Mouse (Mus musculus) cerebellum, postnatal 4 days (tissue): ENCODE data around the gene Tfr2.
A peak's percentile ranks its signal among the peaks of the same experiment; 100 is the strongest.

ENCODE experiments used
- DNase-seq, 2 experiments: peaks; one replicate each; pipeline ENCODE4 v3.0.0; 2022; ENCODE audit warnings: low spot score in 2 of 2, mixed read lengths in 1 of 2

The Tfr2 gene

DNA sequence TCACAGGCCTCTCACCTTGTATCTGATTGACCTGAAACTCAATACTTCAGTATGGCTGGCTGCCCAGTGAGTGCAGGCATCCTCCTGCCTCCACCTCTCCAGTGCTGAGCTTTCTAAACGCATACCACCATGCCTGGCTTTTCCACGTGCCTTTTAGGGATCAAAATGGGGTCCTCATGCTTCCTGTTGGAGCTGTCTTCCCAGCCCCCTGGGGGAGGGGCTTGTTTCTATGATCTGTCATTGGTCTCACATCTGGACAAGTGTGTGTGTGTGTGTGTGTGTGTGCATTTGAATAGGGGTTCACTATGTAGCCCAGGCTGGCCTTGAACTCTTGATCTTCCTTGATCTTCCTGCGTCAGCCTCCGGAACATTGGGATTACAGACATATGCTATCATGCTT is 32.2 kb upstream of the Tfr2 start:
- DNase-seq: no peak

GRCm38 (mm10) chr5:137539291-137539801 is 30.3 kb upstream of the Tfr2 start:
- peak in 1 of 2 experiments; percentile 54 for DNase-seq

GRCm38 (mm10) chr5:137540991-137541390 is 28.6 kb upstream of the Tfr2 start:
- no peak for DNase-seq

DNA sequence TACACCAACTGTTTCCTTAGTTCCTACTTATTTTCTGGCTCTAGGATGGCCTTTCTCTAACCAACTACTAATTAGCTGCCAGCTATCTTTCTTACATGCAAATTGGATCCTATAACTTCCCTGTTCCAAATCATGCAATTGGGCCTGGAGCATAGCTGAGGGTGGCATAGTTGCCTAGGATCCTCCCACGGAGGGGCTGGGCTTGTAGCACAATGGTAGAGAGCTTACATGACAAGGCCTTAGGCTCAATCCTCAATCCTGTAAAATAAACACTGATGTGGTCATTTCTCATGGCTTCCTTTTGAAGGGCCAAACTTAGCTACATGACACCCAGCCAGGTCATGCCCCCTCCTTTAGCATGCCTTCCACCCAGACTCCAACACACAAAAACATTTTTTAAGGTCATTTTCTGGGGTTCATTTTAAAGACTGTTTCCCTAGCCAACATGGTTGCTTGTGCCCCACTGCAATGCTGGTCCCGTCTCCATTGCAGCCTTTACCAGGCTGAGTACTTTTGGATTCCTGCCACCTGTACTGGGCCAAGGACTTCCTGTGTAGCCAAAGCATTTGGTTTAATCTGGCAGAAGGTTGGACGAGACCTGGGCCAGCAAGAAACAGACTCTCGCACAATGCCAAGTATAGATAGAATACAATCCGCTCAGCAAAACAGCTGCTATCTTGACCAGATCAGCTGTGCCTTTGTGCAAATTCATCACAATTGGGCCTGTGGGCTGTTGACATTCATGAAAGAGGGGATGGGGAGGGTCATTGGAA is 27.7 kb upstream of the Tfr2 start:
- peak in 1 of 2 experiments; percentile 56 for DNase-seq

DNA sequence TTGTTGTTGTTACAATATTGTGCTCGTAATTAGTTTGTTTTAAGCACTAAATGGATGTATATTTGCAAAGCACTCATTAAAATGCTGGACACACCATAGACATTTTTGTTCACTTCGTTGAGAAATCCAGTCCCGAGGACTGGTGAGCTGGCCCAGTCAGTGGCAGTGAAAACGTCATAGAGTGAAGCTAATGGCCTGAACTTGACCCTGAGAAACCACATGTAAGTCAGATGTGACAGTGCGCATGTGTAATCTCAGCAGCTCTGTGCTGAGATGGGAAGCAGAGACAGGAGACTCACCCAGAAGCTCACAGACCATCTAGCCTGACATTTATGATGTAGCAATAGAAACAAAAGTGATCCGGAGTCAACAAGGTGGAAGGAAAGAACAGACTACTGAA is 24.7 kb upstream of the Tfr2 start:
- DNase-seq: no peak

GRCm38 (mm10) chr5:137545596-137545995 is 24.0 kb upstream of the Tfr2 start:
- DNase-seq: no peak

DNA sequence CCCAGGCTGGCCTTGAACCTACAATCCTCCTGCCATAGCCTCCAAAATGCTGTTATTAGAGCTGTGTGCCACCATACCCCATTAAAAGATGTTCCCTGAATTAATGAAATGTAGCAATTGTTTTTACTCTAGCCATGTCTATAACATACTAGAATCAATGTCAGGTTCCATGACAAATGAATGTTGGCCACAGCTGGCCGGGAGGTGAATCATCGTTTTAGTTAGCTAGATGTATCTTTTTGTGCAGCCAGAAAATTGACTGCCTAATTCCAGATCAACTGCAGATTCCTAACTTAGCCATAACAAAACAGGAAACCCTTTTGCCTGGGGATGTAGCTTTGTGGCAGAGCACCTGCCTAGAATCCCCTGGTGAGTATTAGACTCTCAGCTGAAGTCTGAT is 19.8 kb upstream of the Tfr2 start:
- no peak for DNase-seq

GRCm38 (mm10) chr5:137551119-137551518 is 18.5 kb upstream of the Tfr2 start:
- no peak for DNase-seq

DNA sequence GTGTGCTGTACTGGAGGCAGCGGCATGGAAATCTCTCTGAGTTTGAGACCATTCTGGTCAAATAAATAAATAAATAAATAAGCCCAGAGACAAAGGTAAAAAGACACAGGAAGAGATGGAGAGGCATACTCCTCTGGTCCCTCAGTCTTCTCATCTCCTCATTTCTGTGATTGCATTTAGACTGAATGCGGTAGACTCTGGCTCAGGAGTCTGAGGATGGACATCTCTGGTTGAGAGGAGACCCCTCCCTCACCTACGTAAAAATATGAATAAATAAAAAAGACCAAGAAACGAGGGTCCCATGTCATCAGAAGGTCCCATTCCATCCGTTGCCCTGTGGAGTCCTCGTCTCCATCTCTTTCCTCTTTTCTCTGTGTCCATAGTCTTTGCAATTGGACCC is 16.6 kb upstream of the Tfr2 start:
- DNase-seq: no peak

GRCm38 (mm10) chr5:137553411-137553837 is 16.2 kb upstream of the Tfr2 start, which contains the start of gene Actl6b:
Actl6b (plus strand) TSS chr5:137553517.
- peak; percentile 87 to 94 for DNase-seq

- DNase-seq: no peak
These were observed 15.7 kb upstream of the Tfr2 start for GRCm38 (mm10) chr5:137553898-137554297.

DNA sequence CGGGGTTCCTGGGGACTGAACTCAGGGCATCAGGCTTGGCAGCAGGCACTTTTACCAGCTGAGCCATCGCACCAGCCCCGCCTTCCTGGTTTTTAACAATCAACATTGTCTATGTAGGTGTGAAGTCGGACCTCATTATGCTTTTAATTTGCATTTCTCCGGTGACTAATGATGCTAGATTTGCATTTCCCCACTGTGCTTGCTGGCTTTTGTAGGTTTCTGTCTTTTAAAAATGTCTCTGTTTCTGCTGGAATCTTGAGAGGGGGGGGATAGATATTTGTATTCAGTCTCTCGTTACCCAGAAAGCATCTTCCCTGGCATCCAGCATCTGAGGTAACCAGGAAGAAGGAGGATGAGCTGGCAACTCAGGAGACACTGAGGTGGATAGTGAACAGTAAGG is 8.1 kb upstream of the Tfr2 start:
- no peak for DNase-seq

GRCm38 (mm10) chr5:137562965-137563364 is 6.7 kb upstream of the Tfr2 start:
- no peak for DNase-seq

DNA sequence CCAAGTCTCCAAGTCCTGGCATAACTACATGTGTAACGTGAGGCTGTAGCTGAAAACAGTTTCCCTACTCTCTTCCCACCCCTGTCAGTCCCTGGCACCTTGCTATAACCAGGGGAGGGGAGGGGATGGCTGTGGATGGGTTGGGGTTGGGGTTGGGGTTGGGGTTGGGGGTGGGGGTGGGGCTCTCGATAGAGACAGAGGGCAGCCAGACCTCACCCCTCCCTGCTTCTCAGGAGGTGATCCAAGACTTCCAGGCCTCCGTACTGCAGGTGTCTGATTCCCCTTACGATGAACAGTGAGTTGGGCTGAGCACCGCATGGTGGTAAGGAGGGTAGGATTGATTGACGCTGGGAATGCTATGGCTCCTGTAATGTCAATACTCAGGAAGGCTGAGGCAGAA is 3.9 kb upstream of the Tfr2 start:
- no peak for DNase-seq

GRCm38 (mm10) chr5:137566416-137566815 is 3.2 kb upstream of the Tfr2 start:
- DNase-seq: no peak

DNA sequence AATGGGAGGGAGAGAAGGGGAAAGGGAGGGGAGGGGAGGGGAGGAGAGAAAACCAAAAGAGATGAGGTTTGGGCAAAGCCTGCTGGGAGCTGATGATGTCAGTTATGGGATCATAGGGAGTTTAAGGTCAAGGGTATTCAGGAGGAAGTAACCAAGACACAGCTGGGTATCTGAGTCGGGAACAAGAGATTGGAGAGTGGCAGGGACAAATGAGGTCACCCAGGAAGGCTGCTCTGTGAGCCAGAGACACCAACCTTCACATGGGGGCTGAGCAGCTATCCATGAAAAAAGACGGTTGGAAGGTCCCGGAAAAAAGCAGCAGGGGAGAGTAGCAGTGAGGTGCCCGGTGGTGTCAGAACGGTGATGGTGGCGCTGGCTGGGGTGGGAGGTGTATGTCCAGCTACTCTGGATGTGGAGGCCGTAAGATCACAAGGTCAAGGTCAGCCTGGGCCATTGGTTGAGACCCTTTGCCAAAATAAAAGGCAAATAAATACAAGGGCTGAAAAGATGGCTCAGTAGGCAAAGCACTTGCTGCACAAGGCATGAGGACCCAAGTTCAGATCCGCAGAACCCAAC is 1.3 kb upstream of the Tfr2 start:
- DNase-seq: no peak

GRCm38 (mm10) chr5:137569031-137569430 is 609 bp upstream of the Tfr2 start:
- DNase-seq: no peak

GRCm38 (mm10) chr5:137570181-137570580 is 541 bp downstream of the Tfr2 start:
- no peak for DNase-seq

GRCm38 (mm10) chr5:137570691-137571586 is 1.3 kb downstream of the Tfr2 start:
- DNase-seq: no peak

GRCm38 (mm10) chr5:137574470-137574901 is 4.8 kb downstream of the Tfr2 start:
- DNase-seq: peak in 1 of 2 experiments; percentile 42

GRCm38 (mm10) chr5:137580246-137580645 is 10.6 kb downstream of the Tfr2 start:
- DNase-seq: no peak

GRCm38 (mm10) chr5:137582702-137583101 is 13.1 kb downstream of the Tfr2 start:
- DNase-seq: no peak
